Mouse (Mus musculus): ENCODE results near the gene Lonrf2.
A peak's percentile ranks its signal among the peaks of the same experiment; 100 is the strongest.

The Lonrf2 gene

GRCm38 (mm10) chr1:38835568-38836476 is 689 bp downstream of the Lonrf2 start:
- DNase-seq (ENCODE audit: low spot score): no peak

GRCm38 (mm10) chr1:38834899-38835298 is 1.6 kb downstream of the Lonrf2 start:
- no peak for DNase-seq (ENCODE audit: low spot score)

- DNase-seq (ENCODE audit: low spot score): no peak
These were observed 11.6 kb downstream of the Lonrf2 start for GRCm38 (mm10) chr1:38824926-38825325.

- DNase-seq (ENCODE audit: low spot score): no peak
These were observed 12.7 kb downstream of the Lonrf2 start for GRCm38 (mm10) chr1:38823851-38824250.

GRCm38 (mm10) chr1:38819691-38820090 is 16.8 kb downstream of the Lonrf2 start:
- DNase-seq (ENCODE audit: low spot score): no peak

- DNase-seq (ENCODE audit: low spot score): no peak
These were observed 18.8 kb downstream of the Lonrf2 start for GRCm38 (mm10) chr1:38817671-38818070.

GRCm38 (mm10) chr1:38817268-38817667 is 19.2 kb downstream of the Lonrf2 start:
- no peak for DNase-seq (ENCODE audit: low spot score)

- DNase-seq (ENCODE audit: low spot score): no peak
These were observed 20.2 kb downstream of the Lonrf2 start for GRCm38 (mm10) chr1:38816306-38816705.

GRCm38 (mm10) chr1:38807121-38807520 is 29.4 kb downstream of the Lonrf2 start:
- no peak for DNase-seq (ENCODE audit: low spot score)

- DNase-seq (ENCODE audit: low spot score): no peak
These were observed 36.1 kb downstream of the Lonrf2 start for GRCm38 (mm10) chr1:38800402-38800801.

GRCm38 (mm10) chr1:38799304-38799703 is 37.2 kb downstream of the Lonrf2 start:
- DNase-seq (ENCODE audit: low spot score): no peak

- no peak for DNase-seq (ENCODE audit: low spot score)
These were observed 39.6 kb downstream of the Lonrf2 start for GRCm38 (mm10) chr1:38796936-38797335.

GRCm38 (mm10) chr1:38795496-38795895 is 41.0 kb downstream of the Lonrf2 start:
- no peak for DNase-seq (ENCODE audit: low spot score)

GRCm38 (mm10) chr1:38791016-38791810 is 45.3 kb downstream of the Lonrf2 start:
- DNase-seq (ENCODE audit: low spot score): no peak

GRCm38 (mm10) chr1:38789988-38790602 is 46.4 kb downstream of the Lonrf2 start:
- DNase-seq (ENCODE audit: low spot score): no peak

GRCm38 (mm10) chr1:38788904-38789303 is 47.6 kb downstream of the Lonrf2 start:
- no peak for DNase-seq (ENCODE audit: low spot score)

GRCm38 (mm10) chr1:38787443-38787842 is 49.1 kb downstream of the Lonrf2 start:
- DNase-seq (ENCODE audit: low spot score): peak; percentile 52

GRCm38 (mm10) chr1:38786358-38786757 is 50.2 kb downstream of the Lonrf2 start:
- DNase-seq (ENCODE audit: low spot score): no peak

GRCm38 (mm10) chr1:38778271-38778670 is 58.2 kb downstream of the Lonrf2 start:
- DNase-seq (ENCODE audit: low spot score): no peak

- DNase-seq (ENCODE audit: low spot score): no peak
These were observed 59.0 kb downstream of the Lonrf2 start for GRCm38 (mm10) chr1:38777500-38777899.

GRCm38 (mm10) chr1:38775713-38776112 is 60.8 kb downstream of the Lonrf2 start:
- no peak for DNase-seq (ENCODE audit: low spot score)

GRCm38 (mm10) chr1:38770676-38771075 is 65.8 kb downstream of the Lonrf2 start:
- no peak for DNase-seq (ENCODE audit: low spot score)

- DNase-seq (ENCODE audit: low spot score): no peak
These were observed 66.6 kb downstream of the Lonrf2 start for GRCm38 (mm10) chr1:38769920-38770319.

Data from layer of hippocampus, adult 9-10 months (tissue).